Mouse (Mus musculus) midbrain, embryonic 13.5 days (tissue): ENCODE data around the gene Zfyve28. TPM values are rescaled to one million over a fixed set of nuclear protein-coding genes. Genes with fewer than 3 reads are reported as not detected.

Experiments used
- ATAC-seq: fragments of 200-750 bp; cut with Nextera tagmentation; 2 replicates; pipeline ENCODE4 v1.8.0; 2017; ENCODE audit warnings: mild to moderate bottlenecking, moderate TSS enrichment, moderate library complexity
- H3K27ac ChIP-seq: fragments of 300-500 bp; sonication (generic); 2 replicates; pipeline ENCODE4 v1.5.1; 2015; ENCODE audit warnings: inconsistent platforms, mild to moderate bottlenecking, moderate library complexity
- H3K27me3 ChIP-seq: fragments of 300-500 bp; sonication (generic); 2 replicates; pipeline ENCODE4 v1.6.1; 2015; ENCODE audit warnings: mild to moderate bottlenecking, inconsistent platforms
- H3K36me3 ChIP-seq: fragments of 300-500 bp; sonication (generic); 2 replicates; pipeline ENCODE4 v1.6.1; 2015; ENCODE audit warnings: mild to moderate bottlenecking, inconsistent platforms
- H3K4me1 ChIP-seq: fragments of 300-500 bp; sonication (generic); replicated peaks from 2 replicates; pipeline ENCODE4 v1.6.1; 2015; ENCODE audit warnings: inconsistent platforms
- H3K4me2 ChIP-seq: fragments of 300-500 bp; sonication (generic); replicated peaks from 2 replicates; pipeline ENCODE4 v1.6.1; 2015; ENCODE audit warnings: moderate library complexity, mild to moderate bottlenecking, inconsistent platforms
- H3K4me3 ChIP-seq: fragments of 300-500 bp; sonication (generic); replicated peaks from 2 replicates; pipeline ENCODE4 v1.5.1; 2015; ENCODE audit warnings: mild to moderate bottlenecking, inconsistent platforms
- H3K9ac ChIP-seq: fragments of 300-500 bp; sonication (generic); replicated peaks from 2 replicates; pipeline ENCODE4 v1.6.1; 2015; ENCODE audit warnings: mild to moderate bottlenecking, inconsistent platforms
- H3K9me3 ChIP-seq: fragments of 300-500 bp; sonication (generic); 2 replicates; pipeline ENCODE4 v1.6.1; 2016; ENCODE audit warnings: mild to moderate bottlenecking, inconsistent platforms
- WGBS: fragments of 180-500 bp; shearing (Covaris S2); methylation state at CpG from one replicate; pipeline ENCODE4 v1.1.7; 2015; 5-methylcytosine and 5-hydroxymethylcytosine counted together
- polyA plus RNA-seq: library from polyadenylated mRNA; unstranded; fragments of >200 nt; fragmentation: Nextera tagmentation; extraction: Ambion mirVana; gene quantifications from 2 replicates; pipeline ENCODE4 v1.2.1, GENCODE M21; 2015

Gene Zfyve28
- polyA plus RNA-seq, 1 experiment from 2014 or later, result 3.7 TPM

DNA sequence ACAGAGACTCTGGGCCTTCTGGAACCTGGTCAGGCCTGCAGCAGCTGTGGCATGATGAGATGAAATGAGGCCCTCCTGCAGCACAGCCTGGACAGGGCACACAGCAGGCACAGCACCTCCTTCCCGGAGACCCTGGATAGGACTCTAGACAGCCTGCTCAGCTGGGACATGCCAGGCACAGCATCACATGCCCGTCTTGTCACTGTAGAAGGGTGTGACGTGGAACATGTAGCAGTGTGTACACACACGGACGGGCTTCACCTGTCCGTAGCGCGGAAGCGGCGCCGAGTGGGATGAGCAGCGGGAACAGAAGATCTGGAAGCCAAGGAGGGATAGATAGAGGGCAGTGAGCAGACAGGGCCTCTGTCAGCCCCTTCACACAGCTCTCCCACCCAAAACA, 92.5 kb downstream of the Zfyve28 start:
- H3K9me3 ChIP-seq, result no peaks in the 10 kb centered on the region
- no peaks in the 10 kb centered on the region for H3K4me1 ChIP-seq
- no peak overlapping the region for H3K4me2 ChIP-seq
- H3K4me3 ChIP-seq, result no peak overlapping the region
- no peak overlapping the region for H3K9ac ChIP-seq
- no peak for ATAC-seq
- 93% methylated on average over 12 of the region's 12 CpGs for WGBS
- no peaks in the 10 kb centered on the region for H3K27me3 ChIP-seq
- H3K27ac ChIP-seq, result no peak overlapping the region
- no peaks in the 10 kb centered on the region for H3K36me3 ChIP-seq

GRCm38 (mm10) chr5:34194975-34195662, 93.1 kb downstream of the Zfyve28 start:
- no peaks in the 10 kb centered on the region for H3K36me3 ChIP-seq
- no peaks in the 10 kb centered on the region for H3K4me1 ChIP-seq
- H3K9me3 ChIP-seq, result no peaks in the 10 kb centered on the region
- no peaks in the 10 kb centered on the region for H3K27me3 ChIP-seq
- H3K4me3 ChIP-seq, result no peak overlapping the region
- H3K9ac ChIP-seq, result no peak overlapping the region
- no peak for ATAC-seq
- WGBS, result 81% methylated on average over 6 of the region's 6 CpGs
- H3K4me2 ChIP-seq, result no peak overlapping the region
- H3K27ac ChIP-seq, result no peak overlapping the region

GRCm38 (mm10) chr5:34194426-34194825, 93.8 kb downstream of the Zfyve28 start:
- Histone ChIP-seq H3K9me3 (no peaks in the 10 kb centered on the region), H3K9ac (no peak overlapping the region), H3K36me3 (no peaks in the 10 kb centered on the region), H3K4me1 (no peaks in the 10 kb centered on the region), H3K4me3 (no peak overlapping the region), H3K4me2 (no peak overlapping the region), H3K27me3 (peaks cover 5% of the 10 kb centered on the region; the same call in 1 of the 2 replicates), H3K27ac (no peak overlapping the region)
- ATAC-seq, result no peak
- WGBS, result 65% methylated on average over 1 of the region's 1 CpGs

DNA sequence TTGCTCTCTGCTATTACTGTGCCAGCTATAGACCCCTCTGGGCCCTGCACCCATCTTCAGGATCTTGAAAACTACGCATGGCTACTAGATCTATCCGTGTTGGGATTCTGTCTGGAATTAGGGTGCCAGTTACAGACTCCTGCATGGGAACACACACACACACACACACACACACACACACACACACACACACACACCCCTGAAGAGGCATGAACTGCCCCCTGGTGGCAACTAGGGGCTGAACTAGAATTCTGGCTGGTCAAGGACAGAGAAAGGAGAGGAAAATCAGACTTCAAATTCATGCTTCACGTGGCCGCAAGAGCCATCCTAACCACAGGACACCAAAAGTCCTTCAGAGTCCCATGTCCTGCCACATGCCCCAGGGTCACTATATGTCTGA, 96.4 kb downstream of the Zfyve28 start:
- Histone ChIP-seq H3K36me3 (no peaks in the 10 kb centered on the region), H3K27ac (no peak overlapping the region), H3K4me3 (no peak overlapping the region), H3K4me2 (no peak overlapping the region), H3K27me3 (peaks cover 9% of the 10 kb centered on the region), H3K9ac (no peak overlapping the region), H3K4me1 (peaks cover 11% of the 10 kb centered on the region), H3K9me3 (no peaks in the 10 kb centered on the region)
- 76% methylated on average over 4 of the region's 4 CpGs for WGBS
- no peak for ATAC-seq

DNA sequence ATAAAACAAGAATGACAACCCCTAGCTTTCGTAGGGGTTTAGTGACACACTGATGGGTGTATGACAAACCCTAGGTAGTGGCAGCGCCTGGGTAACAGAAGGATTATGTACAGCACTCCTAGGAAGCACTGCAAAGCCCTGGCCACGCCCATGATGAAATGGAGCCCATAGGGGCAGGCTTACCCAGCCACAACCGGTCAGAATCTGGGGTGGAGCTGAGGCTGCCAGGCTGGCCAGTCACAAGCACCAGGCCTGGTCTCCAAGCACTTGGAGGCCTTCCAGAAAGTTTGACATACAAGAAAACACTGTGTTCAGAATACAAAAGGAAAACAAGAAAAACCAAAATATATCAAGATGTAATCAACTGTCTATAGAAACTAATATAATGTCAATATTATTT, 97.2 kb downstream of the Zfyve28 start:
- Histone ChIP-seq H3K4me1 (peaks cover 19% of the 10 kb centered on the region), H3K9ac (no peak overlapping the region), H3K4me3 (no peak overlapping the region), H3K27me3 (peaks cover 9% of the 10 kb centered on the region), H3K4me2 (no peak overlapping the region), H3K9me3 (no peaks in the 10 kb centered on the region), H3K36me3 (no peaks in the 10 kb centered on the region), H3K27ac (no peak overlapping the region)
- 47% methylated on average over 4 of the region's 4 CpGs for WGBS
- no peak for ATAC-seq

- WGBS, result 41% methylated on average over 1 of the region's 1 CpGs
Measured at GRCm38 (mm10) chr5:34189521-34189920, 98.7 kb downstream of the Zfyve28 start.

GRCm38 (mm10) chr5:34188856-34189255, 99.4 kb downstream of the Zfyve28 start:
- peak overlapping the region; percentile 60; the same call in 1 of the 2 replicates for H3K9ac ChIP-seq
- WGBS, result 86% methylated on average over 2 of the region's 2 CpGs
- H3K4me3 ChIP-seq, result peak overlapping the region; percentile 94

More at GRCm38 (mm10) chr5:34189521-34189920, 98.7 kb downstream of the Zfyve28 start:
- Histone ChIP-seq H3K9me3 (no peaks in the 10 kb centered on the region), H3K36me3 (0 out of 2 replicates have a peak, but pooled peaks cover 1% of the 10 kb centered on the region), H3K27me3 (peaks cover 9% of the 10 kb centered on the region), H3K4me1 (peaks cover 34% of the 10 kb centered on the region), H3K9ac (0 out of 2 replicates have a peak overlapping the region, but pooled peaks have one; percentile 16), H3K4me3 (no peak overlapping the region), H3K4me2 (no peak overlapping the region), H3K27ac (no peak overlapping the region)
- no peak for ATAC-seq

GRCm38 (mm10) chr5:34187601-34188316, 100.5 kb downstream of the Zfyve28 start, which contains the start of gene Mxd4:
Gene Mxd4, minus strand, starts transcription at chr5:34187720.
- Histone ChIP-seq H3K9me3 (no peaks in the 10 kb centered on the region), H3K4me3 (peak within 1 kb of the TSS; percentile 94), H3K4me1 (peaks cover 50% of the 10 kb centered on the region), H3K4me2 (peak within 1 kb of the TSS; percentile 80), H3K27ac (peak within 1 kb of the TSS; percentile 91), H3K27me3 (peaks cover 9% of the 10 kb centered on the region), H3K36me3 (peaks cover 17% of the 10 kb centered on the region), H3K9ac (peak within 1 kb of the TSS; percentile 79)
- WGBS, result under 1% methylated on average over 60 of the region's 60 CpGs
- ATAC-seq, result peak; percentile 99

More at GRCm38 (mm10) chr5:34188856-34189255, 99.4 kb downstream of the Zfyve28 start:
- peaks cover 6% of the 10 kb centered on the region for H3K36me3 ChIP-seq
- H3K9me3 ChIP-seq, result no peaks in the 10 kb centered on the region
- no peak overlapping the region for H3K27ac ChIP-seq
- H3K4me1 ChIP-seq, result peaks cover 40% of the 10 kb centered on the region
- no peak for ATAC-seq
- H3K4me2 ChIP-seq, result peak overlapping the region; percentile 80
- H3K27me3 ChIP-seq, result peaks cover 9% of the 10 kb centered on the region

DNA sequence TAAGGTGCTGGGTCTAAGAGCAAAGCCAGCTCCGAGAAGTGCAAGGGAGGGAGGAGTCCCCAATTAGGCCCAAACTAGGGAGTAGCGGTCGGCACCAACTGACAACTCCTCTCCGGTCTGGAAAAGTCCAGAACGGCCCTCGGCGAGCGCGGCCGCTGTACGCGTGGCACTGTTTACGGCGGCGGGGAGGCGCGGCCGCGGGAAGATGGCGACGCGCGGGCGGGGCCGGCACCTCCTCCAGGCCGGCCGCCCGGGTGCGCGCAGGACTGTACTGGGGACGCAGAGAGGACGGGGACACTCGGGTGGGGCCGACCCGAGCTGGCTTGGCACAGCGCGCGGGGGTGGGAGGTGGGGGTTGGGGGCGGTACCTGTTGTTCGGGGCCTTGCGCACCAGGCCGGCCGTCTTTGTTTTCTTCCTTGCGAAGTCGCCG, 101.3 kb downstream of the Zfyve28 start:
- ATAC-seq, result peak; percentile 7; the same call in 1 of the 2 replicates
- Histone ChIP-seq H3K27me3 (peaks cover 9% of the 10 kb centered on the region), H3K9ac (peak overlapping the region; percentile 79), H3K27ac (peak overlapping the region; percentile 91), H3K9me3 (no peaks in the 10 kb centered on the region), H3K36me3 (peaks cover 23% of the 10 kb centered on the region), H3K4me2 (peak overlapping the region; percentile 80), H3K4me1 (peaks cover 50% of the 10 kb centered on the region), H3K4me3 (peak overlapping the region; percentile 94)
- WGBS, result under 1% methylated on average over 42 of the region's 46 CpGs

DNA sequence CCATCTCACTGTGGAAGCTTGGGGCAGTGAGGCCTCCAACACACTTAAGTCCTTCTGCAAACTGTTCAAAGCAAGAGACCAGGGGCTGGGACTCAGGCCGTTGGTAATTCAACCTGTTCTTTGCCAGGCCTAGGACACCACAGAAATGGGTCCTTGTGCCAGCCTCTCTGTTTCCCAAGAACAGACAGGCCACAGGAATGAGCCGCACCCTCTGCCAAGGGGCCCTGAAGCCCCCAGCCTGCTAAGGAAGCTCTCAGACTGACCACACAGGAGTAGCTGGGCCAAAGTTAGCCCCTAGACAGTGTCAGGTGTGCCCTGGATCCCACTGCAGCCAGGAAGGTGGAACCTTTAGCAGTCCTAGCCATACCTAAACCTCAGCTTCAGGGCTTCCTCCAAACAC, 101.9 kb downstream of the Zfyve28 start:
- Histone ChIP-seq H3K4me3 (peak overlapping the region; percentile 94), H3K4me2 (peak overlapping the region; percentile 80), H3K27ac (no peak overlapping the region), H3K36me3 (peaks cover 28% of the 10 kb centered on the region), H3K4me1 (peaks cover 50% of the 10 kb centered on the region), H3K9ac (peak overlapping the region; percentile 79), H3K27me3 (peaks cover 9% of the 10 kb centered on the region), H3K9me3 (no peaks in the 10 kb centered on the region)
- ATAC-seq, result no peak
- 72% methylated on average over 2 of the region's 2 CpGs for WGBS

DNA sequence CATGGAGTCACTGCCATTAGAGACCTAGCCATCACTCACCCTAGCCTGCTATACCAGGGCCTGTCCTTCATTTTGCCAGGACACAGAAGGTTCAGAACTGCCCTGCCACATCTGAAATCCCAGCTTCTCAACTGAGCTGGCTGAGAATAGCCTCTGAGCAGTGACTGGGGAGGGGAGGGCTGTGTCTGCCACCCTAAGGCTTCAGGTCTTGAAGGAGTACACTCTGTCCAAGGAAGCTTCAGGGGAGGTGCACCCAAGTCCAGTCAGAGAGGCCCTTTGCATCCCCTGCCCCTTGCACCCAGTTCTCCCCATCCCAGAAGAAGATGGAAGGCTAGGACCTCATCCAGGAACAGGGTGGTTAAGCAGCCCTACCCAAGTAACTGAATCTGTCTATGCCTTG, 102.5 kb downstream of the Zfyve28 start:
- Histone ChIP-seq H3K27me3 (peaks cover 9% of the 10 kb centered on the region), H3K4me2 (peak overlapping the region; percentile 80), H3K4me1 (peaks cover 50% of the 10 kb centered on the region), H3K27ac (no peak overlapping the region), H3K9ac (peak overlapping the region; percentile 79), H3K36me3 (peaks cover 33% of the 10 kb centered on the region), H3K4me3 (peak overlapping the region; percentile 94), H3K9me3 (no peaks in the 10 kb centered on the region)
- ATAC-seq, result no peak

DNA sequence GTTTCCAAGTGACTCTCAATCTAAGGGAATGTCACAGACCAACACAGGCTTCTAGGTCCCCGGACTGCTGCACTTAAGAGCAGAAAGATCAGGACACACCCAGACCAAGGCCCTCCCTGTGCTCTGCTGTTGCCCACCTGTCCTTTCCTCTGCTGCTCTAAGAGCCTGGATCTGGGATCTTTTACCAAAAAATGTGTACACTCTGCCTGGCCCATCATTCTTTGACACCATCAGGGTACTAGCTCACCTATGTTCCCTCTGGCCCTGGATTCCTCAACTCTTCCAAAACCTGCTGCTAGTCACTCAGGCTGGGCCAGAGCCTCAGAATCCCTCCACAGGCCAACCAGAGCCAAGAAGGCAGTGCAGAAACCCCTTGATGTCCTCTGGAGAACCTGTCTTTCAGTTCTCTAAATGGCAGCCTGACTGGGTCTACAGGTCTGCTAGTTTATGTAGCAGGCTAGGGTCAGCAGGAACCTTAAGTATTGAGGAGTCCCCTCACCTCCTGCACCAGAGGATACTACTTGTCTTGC, 103.1 kb downstream of the Zfyve28 start:
- Histone ChIP-seq H3K4me2 (peak overlapping the region; percentile 80), H3K36me3 (peaks cover 39% of the 10 kb centered on the region), H3K4me1 (peaks cover 50% of the 10 kb centered on the region), H3K4me3 (peak overlapping the region; percentile 94; the same call in 1 of the 2 replicates), H3K27ac (no peak overlapping the region), H3K9me3 (no peaks in the 10 kb centered on the region), H3K9ac (peak overlapping the region; percentile 79; the same call in 1 of the 2 replicates), H3K27me3 (peaks cover 9% of the 10 kb centered on the region)
- WGBS, result 93% methylated on average over 1 of the region's 1 CpGs
- no peak for ATAC-seq
